Mouse (Mus musculus) activated CD4-positive, CD25-positive, alpha-beta regulatory T cell, adult 4 months (primary cell): ENCODE data around the gene Srl. TPM values are rescaled to one million over a fixed set of nuclear protein-coding genes. Genes with fewer than 3 reads are reported as not detected.
A peak's percentile ranks its signal among the peaks of the same experiment; 100 is the strongest.
"Not testable (repeated sequence)": the region's sequence is repeated elsewhere in the genome, so short reads cannot be mapped to it uniquely, and the experiment has no call there.

ENCODE experiments used
- ATAC-seq: one replicate; pipeline ENCODE4 v1.8.0; 2017
- polyA plus RNA-seq, 2 experiments: library from polyadenylated mRNA; unstranded; fragments of 100-300 nt; shearing (Covaris generic); gene quantifications; one replicate each; pipeline ENCODE4 v1.2.1; 2017

Gene Srl
- polyA plus RNA-seq, 2 experiments from 2014 or later, result 0.20 to 1.9 TPM

DNA sequence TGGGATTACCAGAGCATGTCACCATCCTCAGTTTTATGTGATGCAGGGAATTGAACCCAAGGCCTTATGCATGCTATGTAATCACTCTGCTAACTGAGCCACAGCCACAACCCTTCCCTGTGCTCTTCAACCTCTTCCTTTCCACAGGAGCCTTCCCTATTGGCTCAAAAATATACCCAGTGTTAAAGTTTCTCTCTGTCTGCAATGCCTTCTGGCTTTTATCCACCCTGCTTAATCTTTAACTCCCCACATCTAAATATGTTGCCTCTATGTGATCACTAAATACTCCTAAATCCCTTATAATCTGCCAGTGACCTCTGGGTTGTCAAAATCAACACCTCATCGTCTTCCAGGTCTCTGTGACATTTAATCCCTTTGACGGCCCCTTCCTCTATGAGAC, 23.7 kb downstream of the Srl start:
- ATAC-seq, result no peak

GRCm38 (mm10) chr16:4514383-4514782, 27.2 kb downstream of the Srl start:
- ATAC-seq, result no peak

GRCm38 (mm10) chr16:4512661-4513438, 28.8 kb downstream of the Srl start:
- peak; percentile 40 for ATAC-seq

- ATAC-seq, result no peak
Observed at GRCm38 (mm10) chr16:4511371-4511770, 30.2 kb downstream of the Srl start.

GRCm38 (mm10) chr16:4506181-4506580, 35.4 kb downstream of the Srl start:
- ATAC-seq, result no peak

DNA sequence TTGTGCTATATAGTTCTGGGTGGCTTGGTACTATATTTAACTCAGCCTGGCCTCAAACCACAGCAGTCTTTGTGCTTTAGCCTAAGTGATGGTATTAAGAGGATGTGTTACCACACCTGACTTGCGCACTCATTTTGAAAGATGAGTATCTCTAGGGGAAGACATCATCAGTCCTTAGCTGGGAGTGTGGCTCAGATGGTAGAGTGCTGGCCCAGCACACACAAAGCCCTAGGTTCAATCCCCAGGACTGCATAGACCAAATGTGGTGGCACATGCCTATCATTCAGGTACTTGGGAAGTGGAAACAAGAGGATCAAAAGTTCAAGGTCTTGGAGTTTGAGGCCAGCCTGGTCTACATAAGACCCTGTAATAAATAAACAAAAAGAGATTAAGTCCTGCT, 38.1 kb downstream of the Srl start:
- ATAC-seq, result peak; percentile 65

DNA sequence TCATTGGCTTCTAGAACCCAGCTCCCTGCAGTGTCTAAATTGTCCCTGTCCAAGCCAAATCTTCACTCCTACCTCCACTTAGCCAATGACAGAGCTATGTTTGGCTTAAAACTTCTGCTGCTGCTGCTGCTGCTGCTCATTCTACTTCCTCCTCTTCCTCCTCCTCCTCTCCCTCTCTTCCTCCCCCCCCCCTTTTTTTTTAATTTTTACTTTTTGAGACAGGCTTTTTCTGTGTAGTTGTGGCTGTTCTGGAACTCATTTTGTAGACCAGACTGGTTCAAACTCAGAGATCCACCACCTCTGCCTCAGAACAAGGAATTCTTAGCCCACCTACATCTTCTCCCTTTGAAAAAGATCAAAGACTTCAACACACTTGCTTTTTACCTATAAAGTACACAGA, 39.0 kb downstream of the Srl start:
- ATAC-seq, result no peak

GRCm38 (mm10) chr16:4501703-4502102, 39.9 kb downstream of the Srl start:
- ATAC-seq, result no peak

DNA sequence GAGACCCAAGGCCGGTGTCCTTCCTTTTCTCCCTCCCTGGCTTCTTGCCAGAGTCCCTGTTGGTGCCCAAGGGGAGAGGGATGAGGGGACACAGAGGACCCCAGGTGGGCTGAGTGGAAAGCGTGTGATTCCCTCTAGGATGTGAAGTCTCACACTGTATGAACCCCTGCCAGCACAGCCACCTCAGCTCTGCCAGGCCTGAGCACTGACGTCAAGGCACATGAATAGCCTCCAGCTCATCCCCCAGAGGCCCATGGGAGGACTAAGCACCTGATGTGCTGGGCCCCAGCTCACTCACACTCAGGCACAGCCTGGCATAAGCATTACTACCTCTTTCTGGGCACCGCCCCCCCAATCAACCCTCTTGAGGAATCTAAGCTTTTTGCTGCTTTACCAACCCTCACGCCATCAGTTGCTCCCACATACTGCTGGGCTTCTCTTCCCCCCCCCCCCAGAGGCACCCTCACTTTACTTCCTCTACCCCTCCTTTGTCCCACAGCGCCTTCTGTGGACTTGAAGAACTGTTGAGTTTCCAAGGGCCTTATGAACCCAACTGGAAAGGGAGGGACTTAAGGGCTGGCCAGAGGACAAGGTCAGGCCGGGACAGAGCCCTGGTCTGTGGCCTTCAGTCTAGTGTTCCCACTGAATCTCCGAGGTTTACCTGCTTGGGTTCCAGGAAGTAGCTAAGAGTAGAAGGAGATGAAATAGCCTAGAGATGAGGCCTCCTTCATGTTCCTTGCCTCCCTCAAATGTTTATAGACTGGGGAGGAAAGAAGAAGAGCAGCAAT, 40.8 kb downstream of the Srl start:
- ATAC-seq, result no peak

DNA sequence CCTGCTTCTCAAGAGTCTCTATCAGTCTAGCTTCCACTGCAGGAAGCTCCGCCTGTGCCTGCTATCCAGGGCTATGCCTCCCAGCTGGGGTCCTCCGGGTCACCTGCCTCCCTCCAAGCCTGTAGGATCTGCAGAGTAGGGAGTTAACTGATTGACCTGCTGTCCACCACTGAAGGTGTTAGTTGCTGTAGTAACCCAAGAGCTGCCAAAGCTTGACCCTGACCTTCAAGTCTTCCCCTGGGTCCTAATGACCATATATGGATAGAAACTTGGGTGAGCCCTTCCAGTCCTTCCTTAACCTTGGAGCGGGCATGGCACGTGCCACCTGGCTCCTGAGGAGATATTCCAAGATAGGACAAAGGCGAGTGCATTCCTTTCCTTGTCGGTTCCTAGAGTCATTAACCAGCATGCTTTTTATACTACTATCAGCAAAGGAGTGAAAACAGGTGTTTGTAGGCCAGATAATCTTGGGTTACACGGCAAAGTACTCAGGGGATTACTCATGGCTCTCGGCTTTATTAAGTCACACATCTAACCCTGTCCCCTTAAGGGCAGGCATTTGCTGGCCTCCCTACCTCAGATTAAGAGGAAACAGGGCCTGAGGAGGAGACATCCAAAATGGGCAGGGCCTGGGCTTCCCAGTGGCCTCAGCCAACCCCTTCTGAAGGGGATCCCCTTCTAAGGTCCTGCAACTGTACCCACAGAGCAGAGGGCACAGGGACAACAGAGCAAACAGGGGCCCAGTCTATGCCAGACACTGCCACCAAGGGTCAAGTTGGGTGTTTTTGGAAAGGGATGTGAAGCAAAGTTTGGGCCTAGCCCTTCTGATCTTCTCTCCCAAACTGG, 43.6 kb downstream of the Srl start:
- no peak for ATAC-seq

GRCm38 (mm10) chr16:4496470-4496869, 45.1 kb downstream of the Srl start:
- ATAC-seq, result no peak

- no peak for ATAC-seq
Observed at GRCm38 (mm10) chr16:4495861-4496260, 45.8 kb downstream of the Srl start.

- no peak for ATAC-seq
Observed at GRCm38 (mm10) chr16:4492777-4493563, 48.6 kb downstream of the Srl start.

GRCm38 (mm10) chr16:4489114-4489624, 52.4 kb downstream of the Srl start:
- ATAC-seq, result peak; percentile 52

- ATAC-seq, result no peak
Observed at GRCm38 (mm10) chr16:4480616-4481265, 60.9 kb downstream of the Srl start.

GRCm38 (mm10) chr16:4477591-4478215, 63.9 kb downstream of the Srl start:
- ATAC-seq, result no peak

GRCm38 (mm10) chr16:4474882-4475803, 66.5 kb downstream of the Srl start:
- peak; percentile 89 for ATAC-seq

- ATAC-seq, result not testable (repeated sequence)
Observed at GRCm38 (mm10) chr16:4474040-4474881, 67.4 kb downstream of the Srl start.

- ATAC-seq, result no peak
Observed at GRCm38 (mm10) chr16:4473231-4473630, 68.4 kb downstream of the Srl start.
